Comparison of ENCODE assay signal across 14 mouse cellular contexts in genomic region chr5:130458076-130458475, GRCm38 (mm10).
DNase-seq lines count a peak whose midpoint lies in the region.
"Had no signal": no experiment of that assay in that cellular context is flagged by ENCODE, and none has a peak within 500 bp of the region (broad histone marks: within the 10 kb centered on the region; RNA-seq: fewer than 3 reads in every experiment).

No protein-coding gene starts in this region.

- peak; percentile 31 to 60 for DNase-seq in layer of hippocampus, adult 18-20 months (ENCODE audit: low spot score in 2 of 2)
- no peak for DNase-seq in layer of hippocampus, postnatal 10 days (ENCODE audit: low spot score in 2 of 2)
- peak; percentile 53 for DNase-seq in cerebellum, adult 11 months
- peak; percentile 85 for DNase-seq in cerebellum, adult 9-10 months
- peak; percentile 42 for DNase-seq in telencephalon, adult 2 months (ENCODE audit: low read depth, low spot score)
- DNase-seq in urinary bladder, postnatal 36 days (ENCODE audit: low spot score in 2 of 2): no peak
- no peak for DNase-seq in gastrocnemius, postnatal 36 days
- DNase-seq: adrenal gland, postnatal 36 days; kidney, adult 11 months; kidney, postnatal 4 days; lung, adult 2 months; lung, postnatal 14 days; thymus, adult 2 months; thymus, postnatal 4 days had no signal

- intact Hi-C loops in gastrocnemius, postnatal 36 days (cut with DNase I): no loop called here

Comparison
In these comparisons a context has a peak if more than half of its experiments do, and no peak if none do; other contexts are left out.
1. DNase-seq: peak in layer of hippocampus, adult 18-20 months (2 of 2), cerebellum, adult 11 months (single experiment), cerebellum, adult 9-10 months (single experiment) and telencephalon, adult 2 months (single experiment); none in layer of hippocampus, postnatal 10 days (0 of 2), urinary bladder, postnatal 36 days (0 of 2) and gastrocnemius, postnatal 36 days (0 of 2).